Mouse (Mus musculus) midbrain, embryonic 15.5 days (tissue): ENCODE measurements around the gene Gal3st3. TPM values are rescaled to one million over a fixed set of nuclear protein-coding genes. Genes with fewer than 3 reads are reported as not detected.

ENCODE experiments used
- polyA plus RNA-seq: library from polyadenylated mRNA; unstranded; fragments of >200 nt; fragmentation: Nextera tagmentation; extraction: Ambion mirVana; gene quantifications from 2 replicates; pipeline ENCODE4 v1.2.1, GENCODE M21; 2015

Gene Gal3st3
- polyA plus RNA-seq, 1 experiment from 2014 or later: 50.3 TPM

Other genes starting within 250 kb of the Gal3st3 start
- 0.91 and 1.6 TPM in 2 replicates for gene Rin1, start 247.8 kb upstream of the Gal3st3 start, polyA plus RNA-seq
- gene Cd248, start 230.3 kb upstream of the Gal3st3 start, polyA plus RNA-seq: 19.7 and 24.2 TPM in 2 replicates
- 20.3 and 21.2 TPM in 2 replicates for gene Tmem151a, start 212.8 kb upstream of the Gal3st3 start, polyA plus RNA-seq
- 43.4 and 55.8 TPM in 2 replicates for gene Yif1a, start 209.8 kb upstream of the Gal3st3 start, polyA plus RNA-seq
- 480 and 492 TPM in 2 replicates for gene Cnih2, start 199.8 kb upstream of the Gal3st3 start, polyA plus RNA-seq
- gene Rab1b, start 191.3 kb upstream of the Gal3st3 start, polyA plus RNA-seq: 216 and 233 TPM in 2 replicates
- 76.8 and 78.4 TPM in 2 replicates for gene Klc2, start 179.8 kb upstream of the Gal3st3 start, polyA plus RNA-seq
- 55.3 and 55.7 TPM in 2 replicates for gene Pacs1, start 25.2 kb upstream of the Gal3st3 start, polyA plus RNA-seq
- 350 and 352 TPM in 2 replicates for gene Sf3b2, start 2.9 kb upstream of the Gal3st3 start, polyA plus RNA-seq
- not detected in 2 replicates for gene Catsper1, start 37.4 kb downstream of the Gal3st3 start, polyA plus RNA-seq
- 5.9 and 7.2 TPM in 2 replicates for gene Cst6, start 51.2 kb downstream of the Gal3st3 start, polyA plus RNA-seq
- gene Eif1ad, start 68.4 kb downstream of the Gal3st3 start, polyA plus RNA-seq: 43.6 and 43.8 TPM in 2 replicates
- 307 and 337 TPM in 2 replicates for gene Banf1, start 68.8 kb downstream of the Gal3st3 start, polyA plus RNA-seq
- gene Sart1, start 90.4 kb downstream of the Gal3st3 start, polyA plus RNA-seq: 72.5 and 77.3 TPM in 2 replicates
- gene Tsga10ip, start 104.2 kb downstream of the Gal3st3 start, polyA plus RNA-seq: not detected in 2 replicates
- gene Drap1, start 126.6 kb downstream of the Gal3st3 start, polyA plus RNA-seq: 291 and 296 TPM in 2 replicates
- gene AI837181, start 126.8 kb downstream of the Gal3st3 start, polyA plus RNA-seq: 71.5 and 74.9 TPM in 2 replicates
- gene Fosl1, start 149.2 kb downstream of the Gal3st3 start, polyA plus RNA-seq: 0.40 TPM in 1 of 2 replicates, not detected in the other
- 11.7 and 13.2 TPM in 2 replicates for gene Ccdc85b, start 159.6 kb downstream of the Gal3st3 start, polyA plus RNA-seq
- 180 and 185 TPM in 2 replicates for gene Fibp, start 162.3 kb downstream of the Gal3st3 start, polyA plus RNA-seq
- gene Ctsw, start 170.2 kb downstream of the Gal3st3 start, polyA plus RNA-seq: 5.4 and 6.5 TPM in 2 replicates
- 41.3 and 45.9 TPM in 2 replicates for gene Efemp2, start 175.6 kb downstream of the Gal3st3 start, polyA plus RNA-seq
- gene Mus81, start 190.1 kb downstream of the Gal3st3 start, polyA plus RNA-seq: 54.3 and 60.2 TPM in 2 replicates
- gene Cfl1, start 192.1 kb downstream of the Gal3st3 start, polyA plus RNA-seq: 3,624 and 3,631 TPM in 2 replicates
- gene 1700020D05Rik, start 205.5 kb downstream of the Gal3st3 start, polyA plus RNA-seq: 0.17 TPM in 1 of 2 replicates, not detected in the other
- 106 and 111 TPM in 2 replicates for gene Snx32, start 212.2 kb downstream of the Gal3st3 start, polyA plus RNA-seq